Mouse (Mus musculus) liver, embryonic 13.5 days (tissue): Measurements from ENCODE around the gene Abhd6. TPM values are rescaled to one million over a fixed set of nuclear protein-coding genes. Genes with fewer than 3 reads are reported as not detected.
A peak's percentile ranks its signal among the peaks of the same experiment; 100 is the strongest.

Experiments used
- ATAC-seq: fragments of 200-750 bp; cut with Nextera tagmentation; 2 replicates; pipeline ENCODE4 v1.8.0; 2017; ENCODE audit warnings: low read depth, mild to moderate bottlenecking, moderate number of reproducible peaks, moderate library complexity
- DNase-seq: peaks from one replicate; pipeline ENCODE4 v3.0.0; 2022
- H3K27ac ChIP-seq: fragments of 300-500 bp; sonication (generic); 2 replicates; pipeline ENCODE4 v1.5.1; 2015; ENCODE audit warnings: moderate library complexity, mild to moderate bottlenecking, inconsistent platforms
- H3K27me3 ChIP-seq: fragments of 300-500 bp; sonication (generic); 2 replicates; pipeline ENCODE4 v1.6.1; 2015; ENCODE audit warnings: mild to moderate bottlenecking, inconsistent platforms
- H3K36me3 ChIP-seq: fragments of 300-500 bp; sonication (generic); 2 replicates; pipeline ENCODE4 v1.6.1; 2015; ENCODE audit warnings: mild to moderate bottlenecking, inconsistent platforms
- H3K4me1 ChIP-seq: fragments of 300-500 bp; sonication (generic); replicated peaks from 2 replicates; pipeline ENCODE4 v1.6.1; 2015; ENCODE audit warnings: inconsistent platforms
- H3K4me2 ChIP-seq: fragments of 300-500 bp; sonication (generic); 2 replicates; pipeline ENCODE4 v1.6.1; 2015; ENCODE audit warnings: inconsistent platforms, mild to moderate bottlenecking, moderate library complexity
- H3K4me3 ChIP-seq: fragments of 300-500 bp; sonication (generic); replicated peaks from 2 replicates; pipeline ENCODE4 v1.5.1; 2015; ENCODE audit warnings: mild to moderate bottlenecking, inconsistent platforms
- H3K9ac ChIP-seq: fragments of 300-500 bp; sonication (generic); 2 replicates; pipeline ENCODE4 v1.6.1; 2015; ENCODE audit warnings: mild to moderate bottlenecking, inconsistent platforms
- H3K9me3 ChIP-seq: fragments of 300-500 bp; sonication (generic); replicated peaks from 2 replicates; pipeline ENCODE4 v1.6.1; 2016; ENCODE audit warnings: inconsistent platforms
- WGBS: fragments of 180-500 bp; shearing (Covaris S2); methylation state at CpG from one replicate; pipeline ENCODE4 v1.1.7; 2015; ENCODE audit not compliant: insufficient replicate concordance; 5-methylcytosine and 5-hydroxymethylcytosine counted together
- polyA plus RNA-seq: library from polyadenylated mRNA; unstranded; fragments of >200 nt; fragmentation: Nextera tagmentation; extraction: Ambion mirVana; gene quantifications from 2 replicates; pipeline ENCODE4 v1.2.1, GENCODE M21; 2015

Abhd6 gene
- 9.3 and 9.9 TPM in 2 replicates for polyA plus RNA-seq

DNA sequence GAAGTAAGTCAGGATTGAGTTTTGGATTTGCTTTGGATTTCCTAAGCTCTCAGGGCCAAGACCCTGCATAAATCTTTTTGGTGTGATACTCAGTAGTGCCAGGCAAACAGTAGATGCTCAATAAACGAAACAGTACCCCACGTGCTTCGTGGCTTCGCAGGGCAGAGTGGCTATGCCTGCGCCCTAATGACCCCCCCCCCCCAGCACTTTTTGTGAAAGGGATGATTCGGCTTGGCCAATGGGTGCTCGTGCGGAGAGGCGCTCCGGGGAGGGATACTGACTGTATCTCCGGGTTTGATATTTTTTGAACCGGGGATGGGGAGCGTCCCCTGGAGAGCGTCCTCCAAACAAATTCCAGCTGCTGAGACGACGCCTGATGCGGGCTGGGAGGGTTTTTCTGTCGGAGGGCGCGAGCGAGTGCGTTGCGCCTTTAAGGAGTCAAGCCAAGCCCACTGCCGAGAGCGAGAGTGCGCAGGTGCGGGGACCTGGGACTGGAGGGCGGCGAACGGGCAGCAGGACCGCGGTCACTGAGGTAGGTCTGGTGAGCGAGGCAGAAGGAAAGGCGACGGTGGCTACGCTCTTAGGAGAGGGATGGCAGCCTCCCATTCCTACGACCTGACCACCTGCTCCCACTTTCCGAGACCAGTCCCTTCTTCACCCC is at the start of gene Abhd6:
TSS of gene Abhd6 (plus strand) at position 471 of the 661 bp plus-strand sequence.
- Histone ChIP-seq H3K27me3 (peaks cover 56% of the 10 kb centered on the region), H3K4me3 (peak within 1 kb of the TSS; percentile 55), H3K36me3 (no peaks in the 10 kb centered on the region), H3K9ac (peak within 1 kb of the TSS; percentile 52), H3K9me3 (no peaks in the 10 kb centered on the region), H3K4me1 (peaks cover 17% of the 10 kb centered on the region; the same call in 1 of the 2 replicates), H3K27ac (no peak within 1 kb of the TSS), H3K4me2 (peak within 1 kb of the TSS; percentile 64)
- ATAC-seq (peak; percentile 41; the same call in 1 of the 2 replicates), DNase-seq (peak; percentile 33)
- WGBS = 2% methylated on average over 38 of the region's 38 CpGs

DNA sequence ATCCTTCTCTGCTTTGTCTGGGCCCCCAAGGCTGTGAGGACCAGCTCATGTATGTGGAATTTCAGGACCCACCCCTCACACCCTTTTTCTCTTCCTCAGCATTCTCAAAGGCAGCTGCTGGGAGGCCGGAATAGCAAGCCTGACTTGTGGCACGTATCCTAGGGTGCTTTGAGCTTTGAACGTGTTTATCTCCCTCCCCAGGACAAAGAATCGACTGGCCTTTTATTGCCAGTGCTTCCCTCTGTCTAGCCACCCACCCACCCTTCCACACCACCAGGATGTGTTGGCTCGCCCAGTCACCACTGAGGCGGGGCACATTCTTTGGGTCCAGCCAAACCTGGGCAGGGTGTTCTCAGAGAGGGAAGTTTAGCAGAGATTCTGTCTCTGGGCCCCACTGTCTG is 48.6 kb upstream of the Abhd6 start:
- no peak overlapping the region for H3K27ac ChIP-seq
- ATAC-seq (no peak), DNase-seq (no peak)
- peaks cover 17% of the 10 kb centered on the region; the same call in 1 of the 2 replicates for H3K4me1 ChIP-seq
- 45% methylated on average over 6 of the region's 6 CpGs for WGBS
- H3K27me3 ChIP-seq = no peaks in the 10 kb centered on the region
- H3K4me3 ChIP-seq = no peak overlapping the region
- peaks cover 14% of the 10 kb centered on the region; the same call in 1 of the 2 replicates for H3K36me3 ChIP-seq
- H3K9me3 ChIP-seq = no peaks in the 10 kb centered on the region
- H3K4me2 ChIP-seq = no peak overlapping the region
- no peak overlapping the region for H3K9ac ChIP-seq

- H3K27me3 ChIP-seq = no peaks in the 10 kb centered on the region
- 67% methylated on average over 10 of the region's 10 CpGs for WGBS
- DNase-seq (no peak), ATAC-seq (no peak)
- no peak overlapping the region for H3K4me2 ChIP-seq
- no peaks in the 10 kb centered on the region; the same call in 1 of the 2 replicates for H3K36me3 ChIP-seq
- no peak overlapping the region for H3K9ac ChIP-seq
- no peaks in the 10 kb centered on the region for H3K9me3 ChIP-seq
- no peak overlapping the region for H3K4me3 ChIP-seq
- no peak overlapping the region for H3K27ac ChIP-seq
- peaks cover 17% of the 10 kb centered on the region; the same call in 1 of the 2 replicates for H3K4me1 ChIP-seq
Measured at GRCm38 (mm10) chr14:7956427-7956826, 46.3 kb upstream of the Abhd6 start.

GRCm38 (mm10) chr14:7957049-7957448 is 45.7 kb upstream of the Abhd6 start, which contains the start of gene Gm45521:
Gene Gm45521, plus strand, starts transcription at chr14:7957288.
- Histone ChIP-seq H3K27me3 (no peaks in the 10 kb centered on the region), H3K27ac (no peak within 1 kb of the TSS), H3K36me3 (no peaks in the 10 kb centered on the region), H3K4me3 (no peak within 1 kb of the TSS), H3K9ac (no peak within 1 kb of the TSS), H3K4me1 (peaks cover 15% of the 10 kb centered on the region; the same call in 1 of the 2 replicates), H3K9me3 (no peaks in the 10 kb centered on the region), H3K4me2 (no peak within 1 kb of the TSS)
- WGBS = 69% methylated on average over 9 of the region's 9 CpGs
- DNase-seq (no peak), ATAC-seq (no peak)

GRCm38 (mm10) chr14:7960616-7961015 is 42.1 kb upstream of the Abhd6 start:
- Histone ChIP-seq H3K4me2 (no peak overlapping the region), H3K27me3 (no peaks in the 10 kb centered on the region), H3K36me3 (no peaks in the 10 kb centered on the region), H3K9ac (no peak overlapping the region), H3K4me3 (no peak overlapping the region), H3K9me3 (no peaks in the 10 kb centered on the region), H3K27ac (no peak overlapping the region), H3K4me1 (no peaks in the 10 kb centered on the region)
- ATAC-seq (no peak), DNase-seq (no peak)
- WGBS = 64% methylated on average over 11 of the region's 11 CpGs

- DNase-seq (no peak), ATAC-seq (no peak)
- no peak overlapping the region for H3K9ac ChIP-seq
- no peak overlapping the region for H3K27ac ChIP-seq
- 65% methylated on average over 5 of the region's 5 CpGs for WGBS
- H3K9me3 ChIP-seq = no peaks in the 10 kb centered on the region
- no peak overlapping the region for H3K4me2 ChIP-seq
- no peak overlapping the region for H3K4me3 ChIP-seq
- H3K27me3 ChIP-seq = no peaks in the 10 kb centered on the region
- no peaks in the 10 kb centered on the region for H3K36me3 ChIP-seq
- H3K4me1 ChIP-seq = no peaks in the 10 kb centered on the region
Measured at GRCm38 (mm10) chr14:7961714-7962113, 41.0 kb upstream of the Abhd6 start.

GRCm38 (mm10) chr14:7962626-7963025 is 40.1 kb upstream of the Abhd6 start:
- no peak for DNase-seq
- no peak overlapping the region for H3K4me2 ChIP-seq
- H3K4me1 ChIP-seq = no peaks in the 10 kb centered on the region
- ATAC-seq = no peak
- no peak overlapping the region for H3K27ac ChIP-seq
- H3K4me3 ChIP-seq = no peak overlapping the region
- WGBS = 61% methylated on average over 2 of the region's 2 CpGs
- no peaks in the 10 kb centered on the region for H3K9me3 ChIP-seq
- no peaks in the 10 kb centered on the region for H3K27me3 ChIP-seq
- H3K36me3 ChIP-seq = no peaks in the 10 kb centered on the region
- no peak overlapping the region for H3K9ac ChIP-seq

DNA sequence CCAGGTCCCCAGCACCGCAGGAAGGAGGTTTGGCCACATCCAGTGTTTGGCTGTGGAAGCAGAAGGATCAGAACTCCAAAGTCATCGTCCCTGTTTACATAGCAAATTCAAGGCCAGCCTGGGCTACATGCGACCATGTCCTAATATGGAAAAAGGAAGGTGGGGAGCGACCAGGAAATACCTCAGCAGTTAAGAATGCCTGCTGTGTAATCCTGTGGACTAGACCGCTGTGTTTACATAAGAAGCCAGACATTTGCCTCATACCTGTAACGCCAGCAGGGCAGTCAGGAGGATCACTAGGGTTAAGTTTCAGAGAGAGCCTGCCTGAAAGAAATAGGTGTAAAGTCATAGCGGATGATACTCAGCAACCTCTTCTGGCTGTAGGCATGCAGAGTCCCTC is 39.5 kb upstream of the Abhd6 start:
- no peaks in the 10 kb centered on the region for H3K4me1 ChIP-seq
- ATAC-seq (0 out of 2 replicates have a peak, but pooled peaks have one; percentile 19), DNase-seq (no peak)
- H3K27ac ChIP-seq = no peak overlapping the region
- no peak overlapping the region for H3K4me2 ChIP-seq
- no peaks in the 10 kb centered on the region for H3K9me3 ChIP-seq
- no peak overlapping the region for H3K9ac ChIP-seq
- 51% methylated on average over 7 of the region's 7 CpGs for WGBS
- no peaks in the 10 kb centered on the region for H3K36me3 ChIP-seq
- H3K4me3 ChIP-seq = no peak overlapping the region
- no peaks in the 10 kb centered on the region for H3K27me3 ChIP-seq

DNA sequence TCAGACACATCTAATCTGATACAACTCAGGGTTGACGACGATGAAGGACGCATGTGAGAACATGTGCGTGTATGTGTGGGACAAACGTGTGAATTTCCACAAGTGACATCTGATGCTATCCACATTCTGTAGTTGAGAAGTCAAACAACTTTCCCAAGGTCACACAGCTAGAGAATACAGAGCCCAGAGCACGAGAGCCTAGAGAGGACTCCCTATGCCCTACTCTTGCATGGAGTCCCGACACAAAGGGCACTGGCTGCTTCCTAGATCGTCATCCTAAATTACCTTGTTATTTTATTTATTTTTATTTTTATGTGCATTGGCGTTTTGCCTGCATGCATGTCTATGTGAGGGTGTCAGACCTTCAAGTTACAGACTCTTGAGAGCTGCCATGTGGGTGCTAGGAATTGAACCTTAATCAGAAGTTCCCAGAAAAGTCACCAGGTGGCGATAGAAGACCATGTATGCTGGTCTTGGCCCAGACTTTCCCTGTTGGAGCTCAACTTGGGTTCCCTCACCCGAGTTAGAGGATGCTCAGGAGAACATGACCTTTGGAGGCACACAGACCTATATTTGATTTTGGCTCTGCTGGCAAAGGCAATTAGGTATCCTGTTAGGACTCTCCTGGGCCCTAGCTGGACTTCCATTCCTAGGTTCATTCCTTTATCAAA is 38.3 kb upstream of the Abhd6 start:
- DNase-seq (peak; percentile 19), ATAC-seq (0 out of 2 replicates have a peak, but pooled peaks have one; percentile 18)
- H3K27me3 ChIP-seq = no peaks in the 10 kb centered on the region
- H3K9me3 ChIP-seq = no peaks in the 10 kb centered on the region
- no peak overlapping the region for H3K4me2 ChIP-seq
- H3K27ac ChIP-seq = no peak overlapping the region
- 46% methylated on average over 11 of the region's 11 CpGs for WGBS
- no peaks in the 10 kb centered on the region for H3K36me3 ChIP-seq
- no peaks in the 10 kb centered on the region for H3K4me1 ChIP-seq
- no peak overlapping the region for H3K4me3 ChIP-seq
- no peak overlapping the region for H3K9ac ChIP-seq

GRCm38 (mm10) chr14:7971889-7972493 is 30.7 kb upstream of the Abhd6 start:
- Histone ChIP-seq H3K27me3 (no peaks in the 10 kb centered on the region), H3K27ac (no peak overlapping the region), H3K4me1 (no peaks in the 10 kb centered on the region), H3K9ac (no peak overlapping the region), H3K36me3 (no peaks in the 10 kb centered on the region), H3K4me3 (no peak overlapping the region), H3K4me2 (no peak overlapping the region), H3K9me3 (no peaks in the 10 kb centered on the region)
- DNase-seq = no peak
- WGBS = 42% methylated on average over 10 of the region's 10 CpGs
- no peak for ATAC-seq

DNA sequence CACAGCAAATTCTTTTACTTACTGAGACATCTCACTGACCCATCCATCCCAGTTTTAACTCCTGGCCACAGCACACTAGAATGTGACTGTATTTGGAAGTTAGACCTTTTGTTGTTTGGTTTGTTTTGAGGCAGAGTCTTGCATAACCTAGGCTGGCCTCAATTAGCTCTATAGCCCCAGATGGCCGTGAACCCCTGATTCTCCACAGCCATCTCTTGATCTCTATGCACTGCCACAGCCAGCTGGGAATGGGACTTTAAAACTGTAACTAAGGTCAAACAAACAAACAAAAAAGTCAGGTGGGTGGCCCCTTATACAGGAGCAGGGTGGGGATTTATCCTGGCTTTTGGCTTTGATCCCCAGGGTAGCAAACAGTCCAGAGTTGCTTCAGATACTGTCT is 28.1 kb upstream of the Abhd6 start:
- Histone ChIP-seq H3K9me3 (no peaks in the 10 kb centered on the region), H3K4me1 (no peaks in the 10 kb centered on the region), H3K27me3 (no peaks in the 10 kb centered on the region), H3K4me3 (no peak overlapping the region), H3K4me2 (no peak overlapping the region), H3K27ac (no peak overlapping the region), H3K36me3 (no peaks in the 10 kb centered on the region), H3K9ac (no peak overlapping the region)
- DNase-seq = no peak
- WGBS = 71% methylated on average over 1 of the region's 1 CpGs
- ATAC-seq = no peak
